Mouse (Mus musculus) telencephalon, adult 2 months (tissue): ENCODE measurements around the gene Pcsk6.
"Not testable (repeated sequence)": the region's sequence is repeated elsewhere in the genome, so short reads cannot be mapped to it uniquely, and the experiment has no call there.

Experiments used
- DNase-seq: peaks from one replicate; pipeline ENCODE4 v3.0.0-alpha.2; 2011; ENCODE audit warnings: low read depth, low spot score

Gene Pcsk6

GRCm38 (mm10) chr7:65861591-65862472 is at the start of gene Pcsk6:
TSS of gene Pcsk6 (plus strand) at chr7:65861734.
- DNase-seq = no peak

DNA sequence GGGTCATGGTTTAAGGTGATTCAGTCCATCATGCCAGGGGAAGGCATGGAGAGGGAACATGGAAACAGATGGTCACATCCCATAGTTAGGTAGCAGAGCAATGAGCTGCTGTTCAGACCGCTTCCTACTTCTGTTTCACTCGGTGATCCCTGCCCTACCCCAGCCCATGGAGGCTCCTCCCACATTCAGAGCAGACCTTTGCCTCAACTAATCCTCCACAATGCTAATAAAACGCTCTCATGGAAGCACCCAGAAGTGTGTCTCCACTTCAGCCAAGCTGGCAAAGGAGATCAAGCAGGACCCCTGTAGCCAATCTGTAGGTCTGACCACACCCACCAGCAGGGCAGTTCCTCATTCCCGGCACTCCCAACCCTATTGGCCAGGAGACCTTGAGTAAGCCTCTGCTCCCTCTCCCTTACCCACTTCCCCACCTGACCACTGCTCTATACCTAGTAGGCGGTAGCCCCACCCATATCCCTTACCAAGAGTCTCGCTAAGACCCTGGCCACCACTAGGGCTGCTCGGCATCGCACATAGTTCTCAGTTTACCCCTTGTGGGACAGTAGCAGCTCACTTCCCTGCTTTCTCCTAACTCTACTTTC is 47.8 kb upstream of the Pcsk6 start:
- no peak for DNase-seq

DNA sequence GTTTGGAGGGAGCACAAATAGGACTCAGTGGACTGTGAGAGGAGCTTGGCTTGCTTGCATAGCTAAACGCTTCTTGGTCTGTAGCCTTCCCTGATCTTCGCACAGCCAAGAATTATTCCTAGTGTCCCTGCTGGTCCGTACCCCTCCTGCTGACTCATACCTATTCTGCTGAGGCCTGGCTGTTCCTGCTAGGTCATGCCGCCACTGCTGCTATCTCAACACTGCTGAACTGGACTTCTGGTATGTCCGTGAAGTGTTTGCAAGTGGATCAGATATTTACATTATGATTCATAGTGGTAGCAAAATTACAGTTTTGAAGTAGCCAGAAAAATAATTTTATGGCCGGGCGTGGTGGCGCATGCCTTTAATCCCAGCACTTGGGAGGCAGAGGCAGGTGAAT is 44.0 kb upstream of the Pcsk6 start:
- no peak for DNase-seq

DNA sequence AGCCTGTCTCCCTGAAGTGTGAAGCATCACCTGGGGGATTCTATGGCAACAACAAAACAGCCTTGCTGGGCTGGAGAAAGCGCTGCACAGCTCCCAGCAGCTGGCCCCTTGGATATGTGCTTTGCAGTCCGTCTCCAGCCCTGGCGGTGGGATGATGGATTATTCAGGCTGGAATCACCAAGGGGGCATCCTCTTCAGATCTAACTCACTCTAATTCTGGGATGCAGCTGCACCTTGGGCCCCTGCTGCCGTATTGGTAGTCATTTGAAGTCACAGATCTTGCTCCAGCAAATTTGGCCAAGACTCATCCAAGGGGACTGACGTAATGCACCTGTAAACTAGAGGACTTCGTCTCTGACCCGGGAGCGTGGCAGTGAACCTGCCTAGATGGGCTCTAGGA is 41.1 kb upstream of the Pcsk6 start:
- no peak for DNase-seq

DNA sequence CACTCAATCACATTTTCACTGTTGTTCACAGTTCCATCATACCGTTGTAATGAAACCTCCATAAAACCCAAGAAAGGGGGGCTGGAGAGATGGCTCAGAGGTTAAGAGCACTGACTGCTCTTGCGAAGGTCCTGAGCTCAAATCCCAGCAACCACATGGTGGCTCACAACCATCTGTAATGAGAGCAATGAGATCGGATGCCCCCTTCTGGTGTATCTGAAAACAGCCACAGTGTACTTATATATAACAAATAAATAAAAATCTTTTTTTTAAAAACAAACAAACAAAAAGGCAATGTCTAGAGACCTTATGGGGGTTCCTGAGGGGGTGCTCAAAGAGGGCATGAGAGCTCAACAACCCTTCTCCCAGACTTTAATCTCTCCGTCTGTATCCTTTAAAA is 39.6 kb upstream of the Pcsk6 start:
- not testable (repeated sequence) for DNase-seq

- no peak for DNase-seq
Measured at GRCm38 (mm10) chr7:65822506-65823119, 38.9 kb upstream of the Pcsk6 start.

- DNase-seq = no peak
Measured at GRCm38 (mm10) chr7:65839756-65840155, 21.8 kb upstream of the Pcsk6 start.

- DNase-seq = no peak
Measured at GRCm38 (mm10) chr7:65843210-65843609, 18.3 kb upstream of the Pcsk6 start.

- no peak for DNase-seq
Measured at GRCm38 (mm10) chr7:65860981-65861380, 553 bp upstream of the Pcsk6 start.

DNA sequence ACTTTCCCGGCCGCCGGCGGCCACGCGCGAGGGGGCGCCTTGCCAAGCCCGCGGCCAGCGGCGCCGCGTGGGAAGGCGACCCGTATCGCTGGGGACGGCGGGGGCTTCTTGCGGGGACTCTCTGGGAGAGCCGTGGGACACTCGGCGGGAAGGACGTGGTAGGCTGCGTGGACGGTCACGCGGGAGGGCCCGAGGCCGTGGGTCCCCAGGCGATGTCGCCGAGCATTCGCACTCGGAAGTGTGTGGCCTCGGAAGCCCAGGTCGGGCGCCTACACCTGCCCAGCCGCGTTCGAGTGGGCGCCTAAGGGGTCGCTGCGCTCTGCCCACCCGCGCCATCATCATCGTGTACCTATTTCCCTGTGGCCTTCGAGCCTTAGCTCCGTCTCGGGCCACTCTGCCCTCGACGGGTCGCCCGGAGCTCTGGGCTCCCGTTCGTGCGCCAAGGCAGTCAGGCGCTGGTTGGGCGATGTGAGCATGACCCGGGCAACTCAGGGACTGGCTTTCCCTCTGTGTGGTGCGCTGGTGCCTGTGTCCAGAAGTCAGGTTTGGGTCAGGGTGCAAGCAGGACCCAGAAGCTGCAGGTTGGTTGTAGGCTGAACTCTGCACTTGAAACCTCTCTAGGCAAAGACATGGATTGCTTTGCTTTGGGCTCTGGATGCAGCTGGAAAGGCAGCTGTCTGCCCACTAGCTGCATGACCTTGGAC is 1.1 kb downstream of the Pcsk6 start:
- DNase-seq = no peak

- DNase-seq = no peak
Measured at GRCm38 (mm10) chr7:65869173-65869572, 7.6 kb downstream of the Pcsk6 start.

- DNase-seq = no peak
Measured at GRCm38 (mm10) chr7:65869794-65870193, 8.3 kb downstream of the Pcsk6 start.

DNA sequence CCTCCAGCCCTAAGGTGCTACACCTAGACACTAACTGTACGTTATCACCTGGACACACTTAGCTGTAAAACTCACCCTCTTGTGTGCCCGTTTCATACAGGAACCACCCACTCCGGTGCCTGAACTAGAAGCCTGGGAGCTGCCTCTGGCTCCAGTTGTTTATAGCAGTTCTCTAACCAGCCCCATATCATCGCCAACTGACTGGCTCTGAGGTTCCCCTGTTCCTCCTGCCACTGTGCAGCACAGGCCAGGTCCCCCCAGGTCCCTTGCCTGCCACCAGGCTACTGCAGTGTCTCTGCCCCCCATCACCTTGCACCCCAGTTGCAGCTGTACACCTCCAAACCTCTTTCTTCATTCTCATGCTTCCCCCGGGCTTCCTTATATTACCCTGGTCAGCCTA is 8.7 kb downstream of the Pcsk6 start:
- DNase-seq = no peak

DNA sequence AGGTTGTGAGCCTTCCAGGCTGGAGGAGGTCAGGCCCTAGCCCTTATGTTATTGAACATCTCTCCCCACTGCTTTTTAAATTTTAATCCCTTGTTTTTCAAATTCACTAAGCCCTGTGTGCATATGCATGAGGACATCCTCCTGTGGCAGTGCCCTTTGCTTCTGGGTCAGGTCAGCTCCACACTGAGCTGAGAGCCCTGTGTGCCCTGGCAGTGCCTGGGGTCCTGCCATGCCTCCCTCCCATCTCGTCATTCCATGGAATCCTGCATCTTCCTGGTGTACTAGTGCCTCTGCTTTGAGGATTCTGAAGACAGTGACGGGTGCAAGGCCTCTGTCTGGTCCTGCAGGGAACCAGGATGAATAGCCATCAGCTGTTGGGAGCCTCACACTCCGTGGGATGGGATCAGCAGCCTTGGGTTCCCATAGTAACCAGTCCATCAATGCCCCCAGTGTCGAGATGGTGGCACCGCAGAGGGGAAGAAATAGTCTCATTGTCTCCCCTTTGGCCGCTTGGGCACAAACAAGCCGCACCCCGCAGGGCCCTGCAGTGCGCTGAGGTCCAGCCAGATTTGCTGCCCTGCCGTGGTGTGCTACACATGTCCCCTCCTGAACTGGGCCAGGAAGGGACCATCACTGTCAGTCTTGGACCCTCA is 9.5 kb downstream of the Pcsk6 start:
- DNase-seq = peak; percentile 58

- no peak for DNase-seq
Measured at GRCm38 (mm10) chr7:65871851-65872250, 10.3 kb downstream of the Pcsk6 start.

DNA sequence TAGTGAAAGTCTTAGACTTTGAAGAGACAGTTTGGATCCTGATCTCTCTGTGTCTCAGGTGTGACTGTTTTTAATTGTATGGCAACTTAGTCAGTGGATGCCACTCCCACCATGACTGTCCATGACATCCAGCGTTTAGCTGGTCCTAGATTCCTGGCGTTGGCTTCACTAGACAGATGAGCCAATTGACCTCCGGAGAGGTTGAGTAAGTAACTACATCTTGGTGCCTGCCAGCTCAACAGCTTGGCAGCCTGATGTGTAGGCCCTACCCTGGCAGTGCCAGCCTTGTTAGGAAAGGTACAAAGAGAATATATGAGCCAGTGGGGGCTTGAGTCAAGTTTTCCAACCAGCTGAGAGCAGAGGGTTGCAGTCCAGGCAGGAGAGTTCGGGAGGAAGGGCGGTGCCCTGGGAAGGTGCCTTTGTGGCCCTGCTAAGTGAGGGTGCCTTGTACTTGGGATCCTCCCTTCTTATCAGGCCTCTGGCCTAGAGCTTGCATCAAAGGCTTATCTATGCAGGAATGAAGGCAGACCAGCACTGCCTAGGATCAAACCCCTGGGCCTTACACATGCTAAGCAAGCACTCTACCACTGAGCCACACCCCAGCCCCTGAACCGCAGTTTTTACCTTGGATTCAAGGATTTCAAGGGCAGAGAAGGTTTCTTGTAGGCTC is 11.8 kb downstream of the Pcsk6 start:
- DNase-seq = no peak

GRCm38 (mm10) chr7:65873902-65874301 is 12.4 kb downstream of the Pcsk6 start:
- no peak for DNase-seq

GRCm38 (mm10) chr7:65876596-65876995 is 15.1 kb downstream of the Pcsk6 start:
- DNase-seq = no peak

DNA sequence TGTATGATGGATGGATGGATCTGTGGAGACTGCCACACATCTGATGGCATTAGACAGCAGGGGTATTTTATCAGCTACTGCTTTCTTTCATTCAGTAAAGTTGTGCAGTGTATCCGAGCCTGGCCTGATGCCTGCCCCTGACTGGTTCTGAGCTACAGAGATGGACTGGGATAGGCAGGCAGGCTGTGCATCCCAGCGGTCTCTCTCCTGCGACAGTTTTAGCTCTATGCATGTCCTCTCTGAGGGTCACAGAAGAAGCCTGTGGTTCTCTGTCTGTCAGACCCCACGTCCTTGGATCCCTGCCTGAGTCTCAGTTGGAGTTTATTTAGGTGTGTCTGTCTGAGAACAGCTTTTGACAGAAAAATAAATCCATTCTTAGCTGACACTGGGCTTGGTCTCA is 16.7 kb downstream of the Pcsk6 start:
- no peak for DNase-seq

GRCm38 (mm10) chr7:65879330-65879729 is 17.8 kb downstream of the Pcsk6 start:
- DNase-seq = no peak

DNA sequence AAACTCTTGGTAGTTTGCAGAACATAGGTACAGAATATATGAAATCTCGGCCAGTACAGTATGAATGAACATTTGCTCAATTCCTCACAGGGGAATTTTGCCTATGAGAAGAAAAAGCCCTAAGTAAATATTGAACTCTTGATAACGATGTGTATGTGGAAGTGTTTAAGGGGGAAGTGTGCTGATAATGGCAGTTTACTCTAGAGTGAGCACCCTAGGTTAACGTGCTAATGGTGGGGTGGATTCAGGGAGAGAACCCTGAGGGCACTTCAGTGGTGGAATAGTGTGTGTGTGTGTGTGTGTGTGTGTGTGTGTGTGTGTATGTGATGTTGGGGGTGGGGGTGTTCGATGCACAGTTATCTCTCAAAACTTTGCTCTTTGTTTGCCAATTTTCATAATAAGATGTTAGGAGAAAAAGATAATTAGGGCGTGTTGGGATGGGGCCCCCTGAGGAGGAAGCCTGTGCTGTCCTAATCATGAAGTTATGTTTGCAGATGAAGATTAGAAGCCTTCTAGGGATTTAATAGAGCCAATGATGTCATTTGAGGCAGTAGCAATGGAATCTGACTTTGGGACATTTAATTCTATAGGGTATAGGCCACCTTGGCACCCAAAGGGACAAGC is 19.2 kb downstream of the Pcsk6 start:
- no peak for DNase-seq
